Mouse (Mus musculus) v-Abl transformed pro-B cells (cell line): ENCODE results near the gene Serpinb9b.

Experiments
- in situ Hi-C, 2 experiments: fragments of 400-800 bp; cut with MboI; formaldehyde crosslinking; loops; one replicate each; pipeline ENCODE4 v1.15.1; 2025; ENCODE audit not compliant: unreplicated experiment in 2 of 2

Gene Serpinb9b

GRCm38 (mm10) chr13:33089566-33089965, 62.4 kb downstream of the Serpinb9b start:
- in situ Hi-C loops, result loop anchor here in 1 of 2 experiments (10.0 kb wide), 1 partner anchor 475 kb away; no protein-coding TSS in a partner anchor

GRCm38 (mm10) chr13:33090546-33090945, 63.3 kb downstream of the Serpinb9b start:
- in situ Hi-C loops, result no loop called here

DNA sequence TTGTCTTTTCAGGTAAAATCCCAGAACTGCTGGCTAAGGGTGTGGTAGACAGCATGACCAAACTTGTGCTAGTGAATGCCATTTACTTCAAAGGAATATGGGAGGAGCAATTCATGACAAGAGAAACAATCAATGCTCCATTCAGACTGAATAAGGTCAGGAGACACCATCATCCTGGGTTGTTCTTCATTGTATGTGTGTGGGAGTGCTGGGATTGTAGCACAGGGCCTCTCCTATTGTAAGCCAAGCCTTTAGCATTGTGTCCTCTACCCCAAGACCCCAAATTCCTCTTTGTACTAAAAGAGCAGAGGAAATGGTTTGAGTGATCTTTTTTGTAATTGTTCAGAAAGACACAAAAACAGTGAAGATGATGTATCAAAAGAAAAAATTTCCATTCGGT, 64.1 kb downstream of the Serpinb9b start:
- in situ Hi-C loops, result no loop called here
